Mouse (Mus musculus) forebrain, postnatal 0 days (tissue): Measurements from ENCODE around the gene Acbd3. TPM values are rescaled to one million over a fixed set of nuclear protein-coding genes. Genes with fewer than 3 reads are reported as not detected.

ENCODE experiments used
- ATAC-seq: fragments of 200-750 bp; cut with Nextera tagmentation; 2 replicates; pipeline ENCODE4 v1.8.0; 2017; ENCODE audit warnings: mild to moderate bottlenecking, moderate library complexity
- DNase-seq: peaks from one replicate; pipeline ENCODE4 v3.0.0-alpha.2; 2015
- H3K27ac ChIP-seq: fragments of 300-500 bp; sonication (generic); 2 replicates; pipeline ENCODE4 v1.5.1; 2014; ENCODE audit warnings: low read depth, mild to moderate bottlenecking, antibody characterized with exemption, low read length, moderate library complexity, mixed read lengths
- H3K27me3 ChIP-seq: fragments of 300-500 bp; sonication (generic); 2 replicates; pipeline ENCODE4 v1.6.1; 2014; ENCODE audit warnings: mild to moderate bottlenecking, low read length, mixed read lengths; ENCODE audit not compliant: insufficient read depth
- H3K36me3 ChIP-seq: fragments of 300-500 bp; sonication (generic); 2 replicates; pipeline ENCODE4 v1.6.1; 2014; ENCODE audit warnings: mild to moderate bottlenecking, moderate library complexity; ENCODE audit not compliant: insufficient read depth
- H3K4me1 ChIP-seq: fragments of 300-500 bp; sonication (generic); 2 replicates; pipeline ENCODE4 v1.6.1; 2014; ENCODE audit warnings: antibody characterized with exemption; ENCODE audit not compliant: insufficient read depth
- H3K4me2 ChIP-seq: fragments of 300-500 bp; sonication (generic); 2 replicates; pipeline ENCODE4 v1.6.1; 2014; ENCODE audit warnings: low read depth, mild to moderate bottlenecking, moderate library complexity
- H3K4me3 ChIP-seq: fragments of 300-500 bp; sonication (generic); 2 replicates; pipeline ENCODE4 v1.5.1; 2014; ENCODE audit warnings: low read depth, low read length, mixed read lengths
- H3K9ac ChIP-seq: fragments of 300-500 bp; sonication (generic); 2 replicates; pipeline ENCODE4 v1.6.1; 2014; ENCODE audit warnings: mild to moderate bottlenecking
- H3K9me3 ChIP-seq: fragments of 300-500 bp; sonication (generic); 2 replicates; pipeline ENCODE4 v1.6.1; 2016; ENCODE audit warnings: low read length
- CTCF ChIP-seq: sonication (generic); IDR thresholded peaks from 2 replicates; pipeline ENCODE4 v1.5.1; 2016; ENCODE audit warnings: antibody characterized with exemption, control low read depth, low read depth
- WGBS: fragments of 180-500 bp; shearing (Covaris S2); extraction: QIAGEN DNeasy Blood & Tissue Kit; methylation state at CpG from one replicate; pipeline ENCODE4 v1.1.7; 2014; 5-methylcytosine and 5-hydroxymethylcytosine counted together
- polyA plus RNA-seq: library from polyadenylated mRNA; unstranded; fragments of >200 nt; fragmentation: Nextera tagmentation; extraction: Ambion mirVana; gene quantifications from 2 replicates; pipeline ENCODE4 v1.2.1, GENCODE M21; 2015
- total RNA-seq: library from RNA; depleted of rRNA; stranded (reverse); fragments of >200 nt; gene quantifications from 2 replicates; pipeline ENCODE4 v1.2.3, GENCODE M21; 2014

Acbd3 gene
- total and polyA plus RNA-seq, 2 experiments from 2014 or later = 16.1 to 37.6 TPM

DNA sequence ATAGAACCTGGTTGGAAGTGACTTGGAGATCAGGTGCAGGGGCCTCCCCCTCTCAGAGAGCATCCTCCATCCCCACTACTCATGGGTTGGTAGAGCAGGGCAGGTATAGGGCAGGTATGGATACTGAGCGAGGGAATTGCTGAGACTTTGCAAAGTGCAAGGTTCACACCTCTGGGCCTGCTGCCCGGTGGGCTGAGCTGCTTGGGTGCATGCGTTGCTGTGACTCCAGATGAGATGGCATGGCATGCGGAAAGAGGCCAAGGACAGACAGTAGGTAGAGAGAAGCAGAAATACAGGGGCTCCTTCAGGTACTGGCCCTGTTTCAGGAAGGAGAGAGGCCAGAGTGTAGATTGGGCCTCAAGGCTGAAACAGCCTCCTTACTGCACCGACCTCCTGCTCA is 55.4 kb downstream of the Acbd3 start:
- no peak overlapping the region for H3K4me3 ChIP-seq
- no peaks in the 10 kb centered on the region for H3K9me3 ChIP-seq
- 0 out of 2 replicates have a peak, but pooled peaks cover 5% of the 10 kb centered on the region for H3K4me1 ChIP-seq
- ATAC-seq (no peak), DNase-seq (no peak)
- H3K36me3 ChIP-seq = no peaks in the 10 kb centered on the region
- H3K9ac ChIP-seq = no peak overlapping the region
- no peaks in the 10 kb centered on the region for H3K27me3 ChIP-seq
- no peak overlapping the region for H3K27ac ChIP-seq
- TF ChIP-seq CTCF = no peak
- WGBS = 89% methylated on average over 5 of the region's 5 CpGs
- H3K4me2 ChIP-seq = no peak overlapping the region

DNA sequence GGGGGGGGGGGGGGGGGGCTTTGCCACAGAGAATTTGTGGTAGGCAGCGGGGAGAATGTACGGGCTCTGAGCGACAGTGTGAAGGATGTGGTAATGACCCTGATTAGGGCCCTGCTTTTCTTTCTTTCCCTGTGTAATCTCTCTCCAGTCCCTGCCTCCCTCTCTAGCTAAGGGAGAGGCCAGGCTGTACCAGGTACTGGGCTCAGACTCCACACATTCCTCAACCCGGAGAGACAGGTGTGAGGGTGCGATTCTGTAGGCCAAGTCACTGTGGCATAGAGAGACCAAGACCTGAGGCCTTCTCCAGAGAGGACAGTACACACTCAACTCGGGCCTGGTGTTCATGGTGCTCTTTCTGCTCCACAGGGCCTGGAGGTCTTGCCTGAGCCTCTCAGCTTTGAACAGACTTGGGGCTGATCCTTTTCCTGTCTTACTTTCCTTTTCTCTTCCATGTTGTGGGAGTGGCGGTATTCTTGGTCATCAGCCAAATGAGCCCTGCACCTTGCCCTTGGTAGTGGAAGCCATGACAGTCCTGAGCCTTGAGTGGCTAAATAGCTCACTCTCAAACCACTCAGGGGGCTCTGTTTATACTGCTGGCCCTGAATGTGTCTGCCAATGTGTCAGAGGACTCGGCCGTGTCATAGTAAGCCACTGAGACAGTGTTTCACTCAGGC is 57.2 kb downstream of the Acbd3 start:
- H3K27ac ChIP-seq = no peak overlapping the region
- no peak overlapping the region for H3K9ac ChIP-seq
- no peak for TF ChIP-seq CTCF
- 62% methylated on average over 9 of the region's 9 CpGs for WGBS
- no peaks in the 10 kb centered on the region for H3K36me3 ChIP-seq
- no peaks in the 10 kb centered on the region for H3K9me3 ChIP-seq
- H3K4me2 ChIP-seq = no peak overlapping the region
- H3K4me3 ChIP-seq = no peak overlapping the region
- ATAC-seq (no peak), DNase-seq (no peak)
- H3K4me1 ChIP-seq = no peaks in the 10 kb centered on the region
- H3K27me3 ChIP-seq = no peaks in the 10 kb centered on the region

DNA sequence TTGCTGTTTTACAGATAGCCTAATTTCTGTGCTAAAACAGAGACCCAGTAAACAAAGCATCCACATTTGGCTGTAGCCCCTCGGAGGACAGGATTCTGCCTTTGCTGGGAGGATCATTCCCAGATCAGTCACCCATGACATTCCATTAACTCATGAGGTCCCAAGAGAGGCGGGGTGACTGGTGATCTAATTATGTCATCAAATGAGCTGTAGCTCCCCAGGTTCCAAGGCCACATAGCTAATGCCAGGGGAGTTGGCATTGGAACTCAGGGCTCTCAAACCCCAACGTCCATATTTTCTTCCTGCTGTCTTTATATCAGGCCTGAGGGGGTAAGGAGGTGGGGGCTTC is 57.7 kb downstream of the Acbd3 start:
- no peak for TF ChIP-seq CTCF
- Histone ChIP-seq H3K4me2 (no peak overlapping the region), H3K4me1 (no peaks in the 10 kb centered on the region), H3K4me3 (no peak overlapping the region), H3K36me3 (no peaks in the 10 kb centered on the region), H3K9ac (no peak overlapping the region), H3K27me3 (no peaks in the 10 kb centered on the region), H3K9me3 (no peaks in the 10 kb centered on the region), H3K27ac (no peak overlapping the region)
- WGBS = 29% methylated on average over 3 of the region's 3 CpGs
- ATAC-seq = no peak
- no peak for DNase-seq

DNA sequence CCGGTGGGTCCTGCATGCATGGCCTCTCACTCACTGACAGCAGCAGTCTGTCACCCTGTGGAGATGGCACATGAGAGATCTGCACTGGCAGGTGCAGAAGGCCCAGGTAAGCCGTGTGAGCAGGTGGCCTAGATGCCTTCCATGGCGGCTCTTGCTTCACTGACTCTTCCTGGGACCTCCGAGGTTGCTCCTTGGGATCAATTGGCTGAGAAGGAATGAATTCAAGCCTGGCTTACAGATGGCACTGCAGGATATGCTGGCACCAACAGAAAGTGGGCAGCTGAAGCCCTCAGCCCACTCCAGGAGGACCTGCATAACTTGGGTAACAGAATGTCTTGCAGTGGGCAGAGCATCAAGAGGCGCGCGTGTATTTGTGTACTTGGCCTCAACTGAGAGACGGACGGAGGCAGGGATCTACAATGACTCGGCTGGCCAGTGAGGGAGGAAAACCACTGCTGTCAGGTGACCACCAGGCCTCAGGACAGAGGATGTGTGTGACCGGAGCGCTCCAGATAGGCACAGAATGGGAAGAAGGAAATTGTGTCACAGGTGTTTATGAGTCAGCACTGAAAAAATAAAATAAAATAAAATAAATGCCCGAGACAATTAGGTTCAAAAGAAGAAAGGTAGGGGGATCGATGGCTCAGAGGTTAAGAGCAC is 66.1 kb downstream of the Acbd3 start:
- WGBS = 87% methylated on average over 14 of the region's 14 CpGs
- Histone ChIP-seq H3K27me3 (no peaks in the 10 kb centered on the region), H3K27ac (no peak overlapping the region), H3K9me3 (no peaks in the 10 kb centered on the region), H3K4me3 (no peak overlapping the region), H3K4me1 (no peaks in the 10 kb centered on the region), H3K4me2 (no peak overlapping the region), H3K9ac (no peak overlapping the region), H3K36me3 (no peaks in the 10 kb centered on the region)
- ATAC-seq = no peak
- TF ChIP-seq CTCF = no peak
- DNase-seq = no peak

DNA sequence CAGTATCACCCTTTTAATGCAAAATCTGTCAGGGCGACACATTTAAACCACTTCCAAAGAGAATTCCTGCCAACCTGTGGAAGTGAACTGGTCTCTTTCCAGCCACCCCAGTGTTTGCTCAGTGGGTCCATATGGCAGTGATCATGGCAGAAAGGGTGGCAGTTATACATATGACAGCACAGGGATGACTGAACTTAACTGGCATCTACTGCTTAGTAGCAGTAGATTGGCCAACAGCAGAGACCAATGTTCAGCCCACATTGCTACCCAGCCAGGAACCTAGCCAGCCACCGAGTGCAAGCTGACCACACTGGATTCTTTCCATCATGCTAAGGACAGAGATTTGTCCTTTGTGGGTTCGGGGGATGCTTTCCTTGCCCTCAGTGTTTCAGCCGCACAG is 67.0 kb downstream of the Acbd3 start:
- no peak for DNase-seq
- H3K9ac ChIP-seq = no peak overlapping the region
- H3K36me3 ChIP-seq = no peaks in the 10 kb centered on the region
- TF ChIP-seq CTCF = no peak
- WGBS = 76% methylated on average over 4 of the region's 4 CpGs
- no peaks in the 10 kb centered on the region for H3K27me3 ChIP-seq
- no peaks in the 10 kb centered on the region for H3K9me3 ChIP-seq
- ATAC-seq = no peak
- H3K4me1 ChIP-seq = no peaks in the 10 kb centered on the region
- no peak overlapping the region for H3K4me2 ChIP-seq
- H3K4me3 ChIP-seq = no peak overlapping the region
- no peak overlapping the region for H3K27ac ChIP-seq

DNA sequence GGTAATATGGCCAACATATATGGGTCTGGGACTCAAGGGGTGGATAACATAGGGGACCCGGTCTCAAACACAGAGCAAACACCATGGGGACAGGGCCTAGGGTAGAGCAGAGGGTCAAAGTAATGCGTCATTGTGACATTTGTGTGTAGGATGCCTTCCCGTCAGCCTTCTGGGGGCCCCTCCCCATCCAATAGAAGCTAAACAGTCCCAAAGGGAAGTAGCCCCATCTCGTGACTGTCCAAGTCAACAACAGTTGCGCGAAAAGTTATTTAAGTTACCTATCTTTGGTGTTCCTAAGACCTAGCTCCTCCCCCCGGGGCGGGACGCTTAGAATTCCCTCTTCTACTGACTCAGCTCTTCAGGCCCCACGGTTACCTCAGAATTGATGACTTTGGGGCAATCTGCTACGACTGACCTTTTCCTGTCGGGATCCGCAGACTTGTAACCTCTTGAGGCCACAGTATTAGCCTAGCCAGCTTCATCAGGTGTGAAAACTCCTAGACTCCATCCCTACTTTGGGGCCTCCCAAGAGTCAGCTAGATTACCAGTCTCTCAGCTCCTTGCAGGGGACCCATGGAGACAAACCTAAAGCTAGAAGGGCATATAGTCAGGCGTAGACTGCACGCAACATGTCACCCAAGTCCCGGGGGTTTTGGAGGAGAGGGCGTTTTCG is 67.7 kb downstream of the Acbd3 start:
- no peaks in the 10 kb centered on the region for H3K27me3 ChIP-seq
- H3K27ac ChIP-seq = no peak overlapping the region
- 16% methylated on average over 18 of the region's 18 CpGs for WGBS
- no peaks in the 10 kb centered on the region for H3K4me1 ChIP-seq
- ATAC-seq (peak; percentile 17; the same call in 1 of the 2 replicates), DNase-seq (no peak)
- peak overlapping the region; percentile 48 for H3K9ac ChIP-seq
- peak overlapping the region; percentile 64 for H3K4me2 ChIP-seq
- peak overlapping the region; percentile 36 for H3K4me3 ChIP-seq
- H3K36me3 ChIP-seq = no peaks in the 10 kb centered on the region
- TF ChIP-seq CTCF = no peak
- H3K9me3 ChIP-seq = no peaks in the 10 kb centered on the region

DNA sequence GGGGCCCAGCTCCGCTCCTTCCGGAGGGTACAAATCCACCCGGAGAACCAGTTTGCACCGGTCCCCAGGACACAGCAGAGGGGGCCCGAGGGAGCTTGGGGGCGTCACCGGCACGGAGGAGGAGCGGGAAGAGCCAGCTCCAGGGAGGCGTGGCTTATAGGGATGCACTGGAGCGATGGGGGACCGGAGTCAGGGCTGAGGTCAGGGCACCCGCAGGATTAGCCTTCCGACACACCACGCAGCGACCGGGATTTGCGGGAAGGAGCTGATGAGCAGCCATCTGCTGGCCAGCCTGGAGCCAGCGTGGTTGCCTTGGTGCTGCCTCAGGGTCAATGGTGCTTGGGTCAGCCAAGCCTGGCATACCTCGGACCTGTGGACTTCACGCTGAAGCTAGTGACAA is 68.3 kb downstream of the Acbd3 start:
- peak overlapping the region; percentile 48 for H3K9ac ChIP-seq
- DNase-seq (peak; percentile 51), ATAC-seq (peak; percentile 94)
- H3K27ac ChIP-seq = no peak overlapping the region
- no peaks in the 10 kb centered on the region for H3K9me3 ChIP-seq
- WGBS = 2% methylated on average over 21 of the region's 21 CpGs
- no peak for TF ChIP-seq CTCF
- H3K4me1 ChIP-seq = no peaks in the 10 kb centered on the region
- no peaks in the 10 kb centered on the region for H3K36me3 ChIP-seq
- H3K4me3 ChIP-seq = peak overlapping the region; percentile 36
- H3K27me3 ChIP-seq = no peaks in the 10 kb centered on the region
- H3K4me2 ChIP-seq = peak overlapping the region; percentile 64
